Mouse (Mus musculus) retina, postnatal 7 days (tissue): ENCODE results near the gene Fam210b.
"Not testable (repeated sequence)": the region's sequence is repeated elsewhere in the genome, so short reads cannot be mapped to it uniquely, and the experiment has no call there.

Experiments used
- DNase-seq: peaks from one replicate; pipeline ENCODE4 v3.0.0-alpha.2; 2012; ENCODE audit warnings: low read depth, low spot score

The Fam210b gene

GRCm38 (mm10) chr2:172345258-172345738, at the start of gene Fam210b:
Fam210b (plus strand) TSS chr2:172345565.
- peak; percentile 96 for DNase-seq

GRCm38 (mm10) chr2:172298083-172298482, 47.3 kb upstream of the Fam210b start:
- no peak for DNase-seq

GRCm38 (mm10) chr2:172298542-172298941, 46.8 kb upstream of the Fam210b start:
- no peak for DNase-seq

- no peak for DNase-seq
Observed at GRCm38 (mm10) chr2:172299126-172299921, 46.0 kb upstream of the Fam210b start.

GRCm38 (mm10) chr2:172302396-172302795, 43.0 kb upstream of the Fam210b start:
- DNase-seq = no peak

- DNase-seq = no peak
Observed at GRCm38 (mm10) chr2:172304118-172304708, 41.2 kb upstream of the Fam210b start.

- not testable (repeated sequence) for DNase-seq
Observed at GRCm38 (mm10) chr2:172305546-172305945, 39.8 kb upstream of the Fam210b start.

- no peak for DNase-seq
Observed at GRCm38 (mm10) chr2:172306544-172306943, 38.8 kb upstream of the Fam210b start.

- DNase-seq = no peak
Observed at GRCm38 (mm10) chr2:172311731-172312130, 33.6 kb upstream of the Fam210b start.

GRCm38 (mm10) chr2:172320878-172321277, 24.5 kb upstream of the Fam210b start:
- DNase-seq = no peak

- DNase-seq = no peak
Observed at GRCm38 (mm10) chr2:172328248-172328647, 17.1 kb upstream of the Fam210b start.

- DNase-seq = peak; percentile 55
Observed at GRCm38 (mm10) chr2:172329179-172329578, 16.2 kb upstream of the Fam210b start.

GRCm38 (mm10) chr2:172338206-172338942, 7.0 kb upstream of the Fam210b start:
- DNase-seq = no peak

GRCm38 (mm10) chr2:172340936-172341335, 4.4 kb upstream of the Fam210b start:
- no peak for DNase-seq

GRCm38 (mm10) chr2:172341606-172342005, 3.8 kb upstream of the Fam210b start:
- DNase-seq = no peak

GRCm38 (mm10) chr2:172343751-172344150, 1.6 kb upstream of the Fam210b start:
- DNase-seq = no peak

GRCm38 (mm10) chr2:172344669-172345068, 696 bp upstream of the Fam210b start:
- DNase-seq = no peak

GRCm38 (mm10) chr2:172346034-172346929, 917 bp downstream of the Fam210b start:
- no peak for DNase-seq

GRCm38 (mm10) chr2:172346933-172347611, 1.7 kb downstream of the Fam210b start:
- DNase-seq = no peak

GRCm38 (mm10) chr2:172348297-172348950, 3.1 kb downstream of the Fam210b start:
- no peak for DNase-seq
